Comparison of ENCODE assay signal across 18 mouse cellular contexts in the genomic region with DNA sequence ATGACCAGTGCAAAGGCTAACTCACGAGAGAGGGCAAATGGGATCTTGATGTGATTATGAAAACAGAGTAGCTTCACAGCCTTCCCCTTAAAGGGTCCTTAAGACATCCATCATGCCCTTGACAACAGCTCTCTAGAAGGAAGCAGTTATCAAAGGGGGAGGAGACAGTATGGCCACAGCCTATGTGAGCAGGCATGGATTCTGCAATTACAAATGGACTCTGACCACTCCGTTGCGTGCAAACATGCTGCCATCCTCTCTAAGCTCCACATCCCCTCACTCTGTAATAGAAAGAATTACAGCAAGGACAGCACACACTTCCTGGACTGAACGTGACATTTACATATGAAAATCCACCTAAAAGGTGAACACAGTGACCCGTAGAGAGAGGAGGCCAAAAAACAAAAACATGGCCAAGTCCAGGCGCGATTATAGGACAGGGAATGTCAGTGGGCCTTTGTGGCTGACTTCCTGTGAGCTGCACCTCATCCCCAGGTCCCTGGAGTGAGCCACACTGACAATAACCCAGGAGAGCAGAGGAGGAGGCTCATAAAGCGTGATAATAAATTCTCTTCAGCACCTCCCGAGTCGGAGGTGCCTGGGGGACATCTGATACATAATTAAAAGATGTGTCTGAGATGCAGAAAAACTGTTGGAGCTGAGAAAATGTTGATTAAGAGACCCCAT. TPM values are rescaled to one million over a fixed set of nuclear protein-coding genes. Genes with fewer than 3 reads are reported as not detected.
DNase-seq lines count a peak whose midpoint lies in the region; ATAC-seq lines count a peak whose summit lies in the region.
"Had no signal": no experiment of that assay in that cellular context is flagged by ENCODE, and none has a peak within 500 bp of the region (broad histone marks: within the 10 kb centered on the region; RNA-seq: fewer than 3 reads in every experiment).

No protein-coding gene starts in this region.

- no peaks in the 10 kb centered on the region for H3K36me3 ChIP-seq in kidney, embryonic 16.5 days (ENCODE audit: insufficient read depth, low read length)
- no peaks in the 10 kb centered on the region for H3K36me3 ChIP-seq in hindbrain, embryonic 11.5 days (ENCODE audit: control insufficient read depth, insufficient read depth, low read length)
- no peaks in the 10 kb centered on the region for H3K36me3 ChIP-seq in intestine, embryonic 15.5 days
- H3K36me3 ChIP-seq in neural tube, embryonic 14.5 days (ENCODE audit: control insufficient read depth, insufficient read depth, low read length): no peaks in the 10 kb centered on the region
- H3K36me3 ChIP-seq: heart, embryonic 12.5 days had no signal

- no peak overlapping the region for H3K27ac ChIP-seq in kidney, embryonic 16.5 days (ENCODE audit: low read length)
- peak overlapping the region; percentile 59 for H3K27ac ChIP-seq in hindbrain, embryonic 11.5 days (ENCODE audit: low read depth, low read length)
- H3K27ac ChIP-seq in intestine, embryonic 15.5 days: no peak overlapping the region
- H3K27ac ChIP-seq in neural tube, embryonic 14.5 days (ENCODE audit: low read depth, low read length): peak overlapping the region; percentile 4
- H3K27ac ChIP-seq: macrophage had no signal

- no peak for DNase-seq in kidney, adult 18-20 months
- peak; percentile 18 for DNase-seq in hindbrain, embryonic 11.5 days (ENCODE audit: low spot score)
- DNase-seq in cerebellum, postnatal 25 days: no peak
- DNase-seq in T-cell, adult 2 months (ENCODE audit: low spot score): no peak
- DNase-seq: cerebellum, adult 2 months; gastrocnemius, postnatal 36 days; heart, postnatal 36 days; kidney, postnatal 10 days; layer of hippocampus, adult 9-11 months; liver; lung, embryonic 14.5 days; right cerebral cortex, postnatal 4 days had no signal

- H3K4me1 ChIP-seq in kidney, embryonic 16.5 days (ENCODE audit: insufficient read depth, low read length): peaks cover 4% of the 10 kb centered on the region; the same call in 1 of the 2 replicates
- no peaks in the 10 kb centered on the region for H3K4me1 ChIP-seq in hindbrain, embryonic 11.5 days (replicated peaks; ENCODE audit: control insufficient read depth, insufficient read depth, low read length)
- no peaks in the 10 kb centered on the region for H3K4me1 ChIP-seq in intestine, embryonic 15.5 days (replicated peaks)
- peaks cover 9% of the 10 kb centered on the region for H3K4me1 ChIP-seq in neural tube, embryonic 14.5 days (ENCODE audit: control insufficient read depth, insufficient read depth, low read length)

- no peak overlapping the region for H3K9ac ChIP-seq in kidney, embryonic 16.5 days (replicated peaks; ENCODE audit: low read length)
- H3K9ac ChIP-seq in hindbrain, embryonic 11.5 days (ENCODE audit: low read depth, low read length): no peak overlapping the region
- no peak overlapping the region for H3K9ac ChIP-seq in intestine, embryonic 15.5 days
- no peak overlapping the region for H3K9ac ChIP-seq in neural tube, embryonic 14.5 days (replicated peaks; ENCODE audit: low read depth, low read length)
- H3K9ac ChIP-seq: heart, embryonic 12.5 days; lung, embryonic 14.5 days had no signal

- H3K27me3 ChIP-seq in kidney, embryonic 16.5 days (ENCODE audit: insufficient read depth, low read length): no peaks in the 10 kb centered on the region
- no peaks in the 10 kb centered on the region for H3K27me3 ChIP-seq in hindbrain, embryonic 11.5 days (ENCODE audit: control insufficient read depth, insufficient read depth, low read length)
- no peaks in the 10 kb centered on the region for H3K27me3 ChIP-seq in intestine, embryonic 15.5 days (replicated peaks)
- H3K27me3 ChIP-seq in neural tube, embryonic 14.5 days (ENCODE audit: control insufficient read depth, insufficient read depth, low read length): no peaks in the 10 kb centered on the region

- no peak overlapping the region for H3K4me2 ChIP-seq in kidney, embryonic 16.5 days (replicated peaks; ENCODE audit: low read depth, low read length)
- H3K4me2 ChIP-seq in hindbrain, embryonic 11.5 days (replicated peaks; ENCODE audit: low read depth, low read length): no peak overlapping the region
- no peak overlapping the region for H3K4me2 ChIP-seq in intestine, embryonic 15.5 days (replicated peaks)
- H3K4me2 ChIP-seq in neural tube, embryonic 14.5 days (ENCODE audit: low read depth, low read length): no peak overlapping the region
- H3K4me2 ChIP-seq: heart, embryonic 12.5 days; lung, embryonic 14.5 days had no signal

- H3K9me3 ChIP-seq in kidney, embryonic 16.5 days (ENCODE audit: low read length): no peaks in the 10 kb centered on the region
- H3K9me3 ChIP-seq in hindbrain, embryonic 11.5 days (ENCODE audit: control insufficient read depth, low read length): no peaks in the 10 kb centered on the region
- H3K9me3 ChIP-seq in intestine, embryonic 15.5 days: no peaks in the 10 kb centered on the region
- H3K9me3 ChIP-seq in neural tube, embryonic 14.5 days (ENCODE audit: control insufficient read depth, low read length): no peaks in the 10 kb centered on the region
- H3K9me3 ChIP-seq: heart, embryonic 12.5 days had no signal

- no peak overlapping the region for H3K4me3 ChIP-seq in kidney, embryonic 16.5 days (ENCODE audit: low read length)
- H3K4me3 ChIP-seq in hindbrain, embryonic 11.5 days (ENCODE audit: low read depth, low read length): no peak overlapping the region
- H3K4me3 ChIP-seq in intestine, embryonic 15.5 days (replicated peaks): no peak overlapping the region
- H3K4me3 ChIP-seq in neural tube, embryonic 14.5 days (ENCODE audit: low read depth, low read length): no peak overlapping the region
- H3K4me3 ChIP-seq: heart, embryonic 12.5 days; myocyte had no signal

- 0 out of 2 replicates have a peak, but pooled peaks have one; percentile 49 for ATAC-seq in kidney, embryonic 16.5 days (ENCODE audit: low FRiP score, low TSS enrichment)
- peak; percentile 73 for ATAC-seq in hindbrain, embryonic 11.5 days (ENCODE audit: low FRiP score)
- ATAC-seq in intestine, embryonic 15.5 days: peak; percentile 82
- ATAC-seq in neural tube, embryonic 14.5 days (ENCODE audit: low read depth): peak; percentile 60; the same call in 1 of the 2 replicates

- WGBS in kidney, embryonic 16.5 days: 27% methylated on average over 10 of the region's 10 CpGs
- 56% methylated on average over 10 of the region's 10 CpGs for WGBS in hindbrain, embryonic 11.5 days
- WGBS in intestine, embryonic 15.5 days: 61% methylated on average over 10 of the region's 10 CpGs
- 40% methylated on average over 10 of the region's 10 CpGs for WGBS in neural tube, embryonic 14.5 days

RNA-seq across cellular contexts. Expression of a gene that starts 24.4 kb away (rescaled TPM):
- polyA plus RNA-seq in kidney, embryonic 16.5 days (2015; fragmentation: Nextera tagmentation; extraction: Ambion mirVana): 0.19 and 0.92 TPM in 2 replicates
- 33.2 and 34.4 TPM in 2 replicates for polyA plus RNA-seq in hindbrain, embryonic 11.5 days (2014; fragmentation: Nextera tagmentation; extraction: Ambion mirVana)
- 1.5 and 3.6 TPM in 2 replicates for polyA plus RNA-seq in intestine, embryonic 15.5 days (2015; fragmentation: Nextera tagmentation; extraction: Ambion mirVana)
- polyA plus RNA-seq in neural tube, embryonic 14.5 days (2014; fragmentation: Nextera tagmentation; extraction: Ambion mirVana): 70.3 and 74.0 TPM in 2 replicates
- polyA plus RNA-seq: macrophage had no signal

Comparison
In these comparisons a context has a peak if more than half of its experiments do, and no peak if none do; other contexts are left out.
1. H3K27ac ChIP-seq: peak in hindbrain, embryonic 11.5 days (single experiment) and neural tube, embryonic 14.5 days (single experiment); none in kidney, embryonic 16.5 days (single experiment) and intestine, embryonic 15.5 days (single experiment).
2. Peak in every context shown above with its lines, with median percentiles within 50 percentile points of each other: ATAC-seq.